Mouse (Mus musculus) embryonic facial prominence, embryonic 11.5 days (tissue): ENCODE measurements around the gene Btg4. TPM values are rescaled to one million over a fixed set of nuclear protein-coding genes. Genes with fewer than 3 reads are reported as not detected.

Experiments
- ATAC-seq: fragments of 200-750 bp; cut with Nextera tagmentation; replicated peaks from 2 replicates; pipeline ENCODE4 v1.8.0; 2017; ENCODE audit warnings: low read depth; ENCODE audit not compliant: insufficient number of reproducible peaks, low FRiP score, low TSS enrichment
- DNase-seq: peaks from one replicate; pipeline ENCODE4 v3.0.0-alpha.2; 2015; ENCODE audit warnings: low spot score
- H3K27ac ChIP-seq: fragments of 300-500 bp; sonication (generic); replicated peaks from 2 replicates; pipeline ENCODE4 v1.5.1; 2014; ENCODE audit warnings: mild to moderate bottlenecking, low read depth, low read length, control low read depth
- H3K27me3 ChIP-seq: fragments of 300-500 bp; sonication (generic); 2 replicates; pipeline ENCODE4 v1.6.1; 2014; ENCODE audit warnings: mild to moderate bottlenecking, low read length, moderate library complexity, mixed read lengths; ENCODE audit not compliant: control insufficient read depth, insufficient read depth
- H3K36me3 ChIP-seq: fragments of 300-500 bp; sonication (generic); replicated peaks from 2 replicates; pipeline ENCODE4 v1.6.1; 2014; ENCODE audit warnings: low read depth, mild to moderate bottlenecking, low read length, moderate library complexity, mixed read lengths; ENCODE audit not compliant: control insufficient read depth, insufficient read depth
- H3K4me1 ChIP-seq: fragments of 300-500 bp; sonication (generic); 2 replicates; pipeline ENCODE4 v1.6.1; 2014; ENCODE audit warnings: low read length, mixed read lengths; ENCODE audit not compliant: control insufficient read depth, insufficient read depth
- H3K4me2 ChIP-seq: fragments of 300-500 bp; sonication (generic); 2 replicates; pipeline ENCODE4 v1.6.1; 2014; ENCODE audit warnings: low read depth, mild to moderate bottlenecking, control low read depth, low read length, moderate library complexity
- H3K4me3 ChIP-seq: fragments of 300-500 bp; sonication (generic); 2 replicates; pipeline ENCODE4 v1.5.1; 2014; ENCODE audit warnings: low read depth, low read length, control low read depth
- H3K9ac ChIP-seq: fragments of 300-500 bp; sonication (generic); replicated peaks from 2 replicates; pipeline ENCODE4 v1.6.1; 2014; ENCODE audit warnings: mild to moderate bottlenecking, control low read depth, low read length
- H3K9me3 ChIP-seq: fragments of 300-500 bp; sonication (generic); replicated peaks from 2 replicates; pipeline ENCODE4 v1.6.1; 2016; ENCODE audit warnings: mild to moderate bottlenecking, low read length, inconsistent platforms, mixed read lengths; ENCODE audit not compliant: control insufficient read depth
- WGBS: fragments of 180-500 bp; shearing (Covaris S2); extraction: QIAGEN DNeasy Blood & Tissue Kit; methylation state at CpG from one replicate; pipeline ENCODE4 v1.1.7; 2014; 5-methylcytosine and 5-hydroxymethylcytosine counted together
- polyA plus RNA-seq: library from polyadenylated mRNA; unstranded; fragments of >200 nt; fragmentation: Nextera tagmentation; extraction: Ambion mirVana; gene quantifications from 2 replicates; pipeline ENCODE4 v1.2.1, GENCODE M21; 2014

Btg4 gene
- polyA plus RNA-seq, 1 experiment from 2014 or later, result not detected

- no peaks in the 10 kb centered on the region for H3K4me1 ChIP-seq
- H3K4me3 ChIP-seq, result no peak overlapping the region
- H3K4me2 ChIP-seq, result no peak overlapping the region
- H3K9ac ChIP-seq, result no peak overlapping the region
- no peaks in the 10 kb centered on the region for H3K9me3 ChIP-seq
- H3K27me3 ChIP-seq, result no peaks in the 10 kb centered on the region
- WGBS, result 72% methylated on average over 2 of the region's 2 CpGs
- no peaks in the 10 kb centered on the region for H3K36me3 ChIP-seq
- ATAC-seq, result no peak
- no peak for DNase-seq
- H3K27ac ChIP-seq, result no peak overlapping the region
These were observed 35.6 kb downstream of the Btg4 start for GRCm38 (mm10) chr9:51096306-51096705.

- H3K4me1 ChIP-seq, result no peaks in the 10 kb centered on the region
- H3K4me3 ChIP-seq, result peak within 1 kb of the TSS; percentile 17; the same call in 1 of the 2 replicates
- 7% methylated on average over 27 of the region's 27 CpGs for WGBS
- no peak within 1 kb of the TSS for H3K9ac ChIP-seq
- DNase-seq, result peak; percentile 85
- no peaks in the 10 kb centered on the region for H3K36me3 ChIP-seq
- H3K27ac ChIP-seq, result no peak within 1 kb of the TSS
- peak; percentile 72; the same call in 1 of the 2 replicates for ATAC-seq
- H3K4me2 ChIP-seq, result peak within 1 kb of the TSS; percentile 100
- H3K9me3 ChIP-seq, result no peaks in the 10 kb centered on the region
- H3K27me3 ChIP-seq, result no peaks in the 10 kb centered on the region
These were observed 41.2 kb downstream of the Btg4 start, which contains the start of gene 4833427G06Rik for GRCm38 (mm10) chr9:51101756-51102425. Gene 4833427G06Rik, minus strand, starts transcription at chr9:51102078.

GRCm38 (mm10) chr9:51102963-51103807 lies 42.5 kb downstream of the Btg4 start:
- ATAC-seq (peak; percentile 65; the same call in 1 of the 2 replicates), DNase-seq (peak; percentile 63)
- Histone ChIP-seq H3K4me1 (no peaks in the 10 kb centered on the region), H3K27ac (no peak overlapping the region), H3K36me3 (no peaks in the 10 kb centered on the region), H3K9me3 (no peaks in the 10 kb centered on the region), H3K9ac (peak overlapping the region; percentile 77), H3K27me3 (no peaks in the 10 kb centered on the region), H3K4me3 (peak overlapping the region; percentile 55), H3K4me2 (peak overlapping the region; percentile 100)
- 2% methylated on average over 43 of the region's 44 CpGs for WGBS

- ATAC-seq, result peak; percentile 75
- DNase-seq, result peak; percentile 50
- H3K9me3 ChIP-seq, result no peaks in the 10 kb centered on the region
- no peak overlapping the region for H3K27ac ChIP-seq
- H3K4me1 ChIP-seq, result no peaks in the 10 kb centered on the region
- peak overlapping the region; percentile 55 for H3K4me3 ChIP-seq
- WGBS, result 12% methylated on average over 28 of the region's 30 CpGs
- no peaks in the 10 kb centered on the region for H3K36me3 ChIP-seq
- peak overlapping the region; percentile 100 for H3K4me2 ChIP-seq
- peak overlapping the region; percentile 77 for H3K9ac ChIP-seq
- H3K27me3 ChIP-seq, result no peaks in the 10 kb centered on the region
These were observed 43.3 kb downstream of the Btg4 start for GRCm38 (mm10) chr9:51103808-51104514.

- 88% methylated on average over 2 of the region's 2 CpGs for WGBS
- no peaks in the 10 kb centered on the region for H3K27me3 ChIP-seq
- H3K4me2 ChIP-seq, result no peak overlapping the region
- H3K4me1 ChIP-seq, result no peaks in the 10 kb centered on the region
- ATAC-seq (no peak), DNase-seq (no peak)
- H3K9ac ChIP-seq, result no peak overlapping the region
- no peak overlapping the region for H3K4me3 ChIP-seq
- H3K9me3 ChIP-seq, result no peaks in the 10 kb centered on the region
- no peaks in the 10 kb centered on the region for H3K36me3 ChIP-seq
- H3K27ac ChIP-seq, result no peak overlapping the region
These were observed 45.0 kb downstream of the Btg4 start for GRCm38 (mm10) chr9:51105751-51106150.

GRCm38 (mm10) chr9:51114767-51115166 lies 54.1 kb downstream of the Btg4 start:
- Histone ChIP-seq H3K27me3 (no peaks in the 10 kb centered on the region), H3K9ac (no peak overlapping the region), H3K9me3 (no peaks in the 10 kb centered on the region), H3K27ac (no peak overlapping the region), H3K4me3 (no peak overlapping the region), H3K36me3 (no peaks in the 10 kb centered on the region), H3K4me1 (no peaks in the 10 kb centered on the region), H3K4me2 (no peak overlapping the region)
- WGBS, result 80% methylated on average over 4 of the region's 4 CpGs
- ATAC-seq (no peak), DNase-seq (no peak)

- Histone ChIP-seq H3K36me3 (no peaks in the 10 kb centered on the region), H3K4me2 (no peak overlapping the region), H3K4me1 (no peaks in the 10 kb centered on the region), H3K9ac (no peak overlapping the region), H3K27ac (no peak overlapping the region), H3K4me3 (no peak overlapping the region), H3K27me3 (no peaks in the 10 kb centered on the region), H3K9me3 (no peaks in the 10 kb centered on the region)
- ATAC-seq (no peak), DNase-seq (peak; percentile 30)
- 63% methylated on average over 3 of the region's 3 CpGs for WGBS
These were observed 76.3 kb downstream of the Btg4 start for GRCm38 (mm10) chr9:51136985-51137384.
